Mouse (Mus musculus) kidney, adult 2 months (tissue): ENCODE measurements around the gene Ciart. TPM values are rescaled to one million over a fixed set of nuclear protein-coding genes. Genes with fewer than 3 reads are reported as not detected.

ENCODE experiments used
- DNase-seq: peaks from one replicate; pipeline ENCODE4 v3.0.0; 2021
- H3K27ac ChIP-seq: fragments of 200-500 bp; 2 replicates; pipeline ENCODE4 v1.5.1; 2012; ENCODE audit warnings: low read depth, low read length, control low read depth, inconsistent platforms; ENCODE audit not compliant: insufficient read depth
- H3K27me3 ChIP-seq: fragments of 200-500 bp; replicated peaks from 2 replicates; pipeline ENCODE4 v1.6.1; 2012; ENCODE audit warnings: mild to moderate bottlenecking, moderate library complexity, low read length, inconsistent platforms; ENCODE audit not compliant: control insufficient read depth, insufficient read depth
- H3K36me3 ChIP-seq: fragments of 200-500 bp; 2 replicates; pipeline ENCODE4 v1.6.1; 2012; ENCODE audit warnings: mild to moderate bottlenecking, moderate library complexity, low read length, inconsistent platforms; ENCODE audit not compliant: control insufficient read depth, insufficient read depth
- H3K4me1 ChIP-seq: fragments of 200-500 bp; 2 replicates; pipeline ENCODE4 v1.6.1; 2011; ENCODE audit warnings: low read length; ENCODE audit not compliant: control insufficient read depth, insufficient read depth
- H3K4me3 ChIP-seq: fragments of 200-500 bp; 2 replicates; pipeline ENCODE4 v1.5.1; 2011; ENCODE audit warnings: mild to moderate bottlenecking, low read depth, low read length, control low read depth; ENCODE audit not compliant: insufficient read depth
- CTCF ChIP-seq: fragments of 200-500 bp; conservative IDR thresholded peaks from 2 replicates; pipeline ENCODE4 v1.5.1; 2011; ENCODE audit warnings: low read depth, mild to moderate bottlenecking, control low read depth, low read length, moderate library complexity, mixed read lengths; ENCODE audit not compliant: insufficient read depth, insufficient read length
- POLR2A ChIP-seq: fragments of 200-500 bp; IDR thresholded peaks from one replicate; pipeline ENCODE4 v1.6.1; 2011; ENCODE audit warnings: low read depth, low read length, control low read depth
- WGBS: fragments of 180-500 bp; shearing (Covaris S2); methylation state at CpG from one replicate; pipeline ENCODE4 v1.1.7; 2018; 5-methylcytosine and 5-hydroxymethylcytosine counted together
- polyA plus RNA-seq: library from polyadenylated mRNA; depleted of rRNA; stranded (reverse); fragments of >200 nt; gene quantifications from 2 replicates; pipeline ENCODE4 v1.2.3, GENCODE M21; 2012

The Ciart gene
- polyA plus RNA-seq, 1 experiment, result 5.1 TPM

- H3K27ac ChIP-seq, result no peak overlapping the region
- no peaks in the 10 kb centered on the region for H3K36me3 ChIP-seq
- H3K27me3 ChIP-seq, result no peaks in the 10 kb centered on the region
- peaks cover 9% of the 10 kb centered on the region for H3K4me1 ChIP-seq
- 46% methylated on average over 11 of the region's 11 CpGs for WGBS
- no peak for DNase-seq
- no peak for TF ChIP-seq CTCF
- TF ChIP-seq POLR2A, result no peak
- H3K4me3 ChIP-seq, result no peak overlapping the region
Measured at GRCm38 (mm10) chr3:95892066-95893052, 10.3 kb upstream of the Ciart start.

GRCm38 (mm10) chr3:95891211-95892065, 9.4 kb upstream of the Ciart start, which contains the start of gene BC028528:
BC028528 (minus strand) TSS chr3:95892005.
- TF ChIP-seq POLR2A (no peak), CTCF (no peak)
- Histone ChIP-seq H3K36me3 (no peaks in the 10 kb centered on the region), H3K4me3 (peak within 1 kb of the TSS; percentile 36), H3K4me1 (peaks cover 9% of the 10 kb centered on the region), H3K27ac (peak within 1 kb of the TSS; percentile 17), H3K27me3 (no peaks in the 10 kb centered on the region)
- peak; percentile 47 for DNase-seq
- 34% methylated on average over 12 of the region's 12 CpGs for WGBS

GRCm38 (mm10) chr3:95889664-95890063, 7.6 kb upstream of the Ciart start:
- Histone ChIP-seq H3K36me3 (no peaks in the 10 kb centered on the region), H3K27me3 (no peaks in the 10 kb centered on the region), H3K4me1 (peaks cover 7% of the 10 kb centered on the region; the same call in 1 of the 2 replicates), H3K4me3 (no peak overlapping the region), H3K27ac (no peak overlapping the region)
- no peak for TF ChIP-seq POLR2A
- TF ChIP-seq CTCF, result no peak
- WGBS, result 77% methylated on average over 3 of the region's 3 CpGs
- no peak for DNase-seq

- H3K4me3 ChIP-seq, result no peak overlapping the region
- DNase-seq, result peak; percentile 83
Measured at GRCm38 (mm10) chr3:95887596-95887995, 5.5 kb upstream of the Ciart start.

GRCm38 (mm10) chr3:95884400-95884799, 2.3 kb upstream of the Ciart start:
- peak overlapping the region; percentile 2; the same call in 1 of the 2 replicates for H3K27ac ChIP-seq
- no peak for TF ChIP-seq CTCF
- DNase-seq, result peak; percentile 83
- no peak overlapping the region for H3K4me3 ChIP-seq
- no peaks in the 10 kb centered on the region for H3K27me3 ChIP-seq
- no peaks in the 10 kb centered on the region for H3K36me3 ChIP-seq
- peaks cover 14% of the 10 kb centered on the region; the same call in 1 of the 2 replicates for H3K4me1 ChIP-seq
- WGBS, result 61% methylated on average over 5 of the region's 5 CpGs

More at GRCm38 (mm10) chr3:95887596-95887995, 5.5 kb upstream of the Ciart start:
- H3K36me3 ChIP-seq, result no peaks in the 10 kb centered on the region
- TF ChIP-seq CTCF (no peak), POLR2A (peak; percentile 74)
- H3K27me3 ChIP-seq, result no peaks in the 10 kb centered on the region
- H3K4me1 ChIP-seq, result peaks cover 12% of the 10 kb centered on the region; the same call in 1 of the 2 replicates
- H3K27ac ChIP-seq, result peak overlapping the region; percentile 61; the same call in 1 of the 2 replicates
- 51% methylated on average over 4 of the region's 4 CpGs for WGBS

GRCm38 (mm10) chr3:95882816-95883425, 870 bp upstream of the Ciart start:
- H3K27ac ChIP-seq, result peak overlapping the region; percentile 47
- 1% methylated on average over 24 of the region's 24 CpGs for WGBS

More at GRCm38 (mm10) chr3:95882816-95883425, 870 bp upstream of the Ciart start:
- H3K4me3 ChIP-seq, result peak overlapping the region; percentile 45
- H3K4me1 ChIP-seq, result peaks cover 13% of the 10 kb centered on the region; the same call in 1 of the 2 replicates
- TF ChIP-seq CTCF (peak; percentile 64), POLR2A (no peak)
- no peaks in the 10 kb centered on the region for H3K36me3 ChIP-seq
- no peaks in the 10 kb centered on the region for H3K27me3 ChIP-seq
- peak; percentile 86 for DNase-seq
